ENCODE assay signal across 16 mouse cellular contexts in the genomic region with DNA sequence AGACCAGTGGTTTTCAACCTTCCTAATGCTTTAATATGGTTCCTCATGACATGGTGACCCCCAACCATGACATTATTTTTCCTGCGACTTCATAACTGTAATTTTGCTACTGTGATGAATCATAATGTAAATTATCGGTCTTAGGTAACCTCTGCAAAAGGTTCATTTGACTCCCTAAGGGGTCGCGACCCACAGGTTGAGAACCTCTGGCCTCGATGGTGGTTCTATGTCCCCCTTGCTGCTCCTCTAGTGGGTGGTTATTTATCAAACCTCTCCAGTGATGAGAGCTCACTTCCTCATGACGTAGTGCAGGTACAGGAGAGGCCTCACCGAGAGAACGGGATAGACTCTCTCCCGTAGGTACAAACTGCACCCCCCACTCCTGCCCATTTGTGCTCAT.
"Had no signal": no experiment of that assay in that cellular context is flagged by ENCODE, and none has a peak within 500 bp of the region (broad histone marks: within the 10 kb centered on the region; RNA-seq: fewer than 3 reads in every experiment).

No protein-coding gene starts in this region.

- H3K4me3 ChIP-seq: neural tube, embryonic 13.5 days; neural tube, embryonic 15.5 days; stomach, embryonic 15.5 days had no signal

- H3K27ac ChIP-seq: neural tube, embryonic 13.5 days; neural tube, embryonic 15.5 days; stomach, embryonic 15.5 days; stomach, postnatal 0 days had no signal

- DNase-seq: retina, postnatal 1 day; right cerebral cortex, adult 18-20 months; right cerebral cortex, postnatal 14 days; right cerebral cortex, postnatal 25 days; right cerebral cortex, postnatal 4 days; spleen, adult 18-20 months; thymus, adult 18-20 months; thymus, adult 2 months; thymus, postnatal 14 days; thymus, postnatal 25 days; thymus, postnatal 36 days; thymus, postnatal 4 days had no signal

- H3K9ac ChIP-seq: neural tube, embryonic 13.5 days; neural tube, embryonic 15.5 days; stomach, embryonic 15.5 days had no signal

- H3K4me2 ChIP-seq: neural tube, embryonic 13.5 days; neural tube, embryonic 15.5 days; stomach, embryonic 15.5 days had no signal

- H3K27me3 ChIP-seq: stomach, embryonic 15.5 days had no signal

- H3K36me3 ChIP-seq: neural tube, embryonic 13.5 days; neural tube, embryonic 15.5 days; stomach, embryonic 15.5 days had no signal

- H3K9me3 ChIP-seq: neural tube, embryonic 13.5 days; neural tube, embryonic 15.5 days; stomach, embryonic 15.5 days had no signal
